Mouse (Mus musculus): ENCODE results near the gene Gm45808.

- TF ChIP-seq POLR2A (IDR thresholded peaks at IDR 0.05; ENCODE audit: control insufficient read depth, low read depth, low read length) (no peak), CTCF (IDR thresholded peaks at IDR 0.05; ENCODE audit: control insufficient read depth, insufficient read depth, insufficient replicate concordance, low read depth, low read length) (no peak)
Measured at GRCm38 (mm10) chr7:45520605-45521004, 34.0 kb upstream of the Gm45808 start.
